Mouse (Mus musculus) testis, adult 2 months (tissue): ENCODE measurements around the gene Abhd6.

Source experiments
- CTCF ChIP-seq: fragments of 200-500 bp; IDR thresholded peaks from 2 replicates; pipeline ENCODE4 v1.5.1; 2012; ENCODE audit warnings: low read depth, mild to moderate bottlenecking, inconsistent platforms, low read length, moderate library complexity; ENCODE audit not compliant: control insufficient read depth, insufficient read depth, insufficient replicate concordance
- POLR2A ChIP-seq: fragments of 200-500 bp; IDR thresholded peaks from 2 replicates; pipeline ENCODE4 v1.6.1; 2012; ENCODE audit warnings: low read depth, mild to moderate bottlenecking, inconsistent platforms, low read length, moderate library complexity; ENCODE audit not compliant: control insufficient read depth

GRCm38 (mm10) chr14:8062537-8063301, 60.0 kb downstream of the Abhd6 start:
- TF ChIP-seq CTCF, result no peak
- TF ChIP-seq POLR2A, result no peak
